In the genomic region with DNA sequence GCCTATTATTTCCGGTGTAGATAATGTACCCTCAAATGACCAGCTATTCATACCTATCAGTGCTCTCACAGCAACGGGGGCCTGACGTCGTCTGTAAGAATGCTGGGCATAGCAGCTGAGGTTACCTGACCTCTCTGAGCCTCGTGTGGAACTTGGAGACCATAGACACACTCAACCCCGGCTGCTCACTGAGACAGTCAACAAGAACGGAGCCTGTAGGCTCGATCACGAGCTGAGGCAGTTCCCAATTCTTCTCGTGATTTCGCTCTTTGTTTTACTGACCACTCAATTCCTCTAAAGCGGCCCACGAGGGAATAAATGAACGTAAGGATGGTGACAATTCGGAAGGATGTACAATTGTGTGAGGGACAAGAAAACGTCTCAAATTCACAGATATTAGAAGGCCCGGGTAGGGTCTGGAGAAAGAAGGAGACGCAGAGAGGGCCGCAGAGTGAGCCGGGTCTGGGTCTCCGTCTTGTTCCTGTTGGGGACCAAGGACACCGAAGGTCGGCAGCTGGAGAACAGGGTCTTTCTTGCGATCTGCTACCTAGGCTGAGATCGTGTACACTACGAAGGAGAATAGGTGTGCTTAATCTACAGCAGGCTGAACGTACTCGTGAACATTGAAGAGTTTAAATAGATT, we compare ENCODE assay signal across 8 mouse cellular contexts. TPM values are rescaled to one million over a fixed set of nuclear protein-coding genes. Genes with fewer than 3 reads are reported as not detected.
DNase-seq lines count a peak whose midpoint lies in the region; ATAC-seq and TF ChIP-seq lines count a peak whose summit lies in the region.

No protein-coding gene starts in this region.

- peak; percentile 68 for DNase-seq in cerebellum, adult 9-10 months
- no peak for DNase-seq in cerebellum, adult 11 months
- DNase-seq in gastrocnemius, adult 2 months, result peak; percentile 68
- DNase-seq in hindbrain, postnatal 0 days (ENCODE audit: low spot score), result peak; percentile 75
- peak; percentile 82 for DNase-seq in limb, embryonic 10.5 days (ENCODE audit: low spot score)
- DNase-seq in midbrain, embryonic 10.5 days (ENCODE audit: low spot score), result peak; percentile 84

- no peaks in the 10 kb centered on the region for H3K36me3 ChIP-seq in hindbrain, postnatal 0 days (ENCODE audit: insufficient read depth, low read length)
- H3K36me3 ChIP-seq in limb, embryonic 10.5 days, result no peaks in the 10 kb centered on the region
- no peaks in the 10 kb centered on the region for H3K36me3 ChIP-seq in midbrain, embryonic 10.5 days
- no peaks in the 10 kb centered on the region for H3K36me3 ChIP-seq in small intestine, adult 2 months (ENCODE audit: control insufficient read depth, insufficient read depth, low read length)

- H3K4me1 ChIP-seq in cortical plate, adult 2 months (ENCODE audit: control insufficient read depth, insufficient read depth, low read length), result no peaks in the 10 kb centered on the region
- peaks cover 6% of the 10 kb centered on the region for H3K4me1 ChIP-seq in hindbrain, postnatal 0 days (ENCODE audit: insufficient read depth, low read length)
- peaks cover 37% of the 10 kb centered on the region for H3K4me1 ChIP-seq in limb, embryonic 10.5 days
- peaks cover 56% of the 10 kb centered on the region for H3K4me1 ChIP-seq in midbrain, embryonic 10.5 days
- peaks cover 10% of the 10 kb centered on the region; the same call in 1 of the 2 replicates for H3K4me1 ChIP-seq in small intestine, adult 2 months (ENCODE audit: control insufficient read depth, insufficient read depth, insufficient read length, low read length)

- no peak for TF ChIP-seq CTCF in cortical plate, adult 2 months (IDR thresholded peaks at IDR 0.05; ENCODE audit: extremely low read depth, insufficient read depth, low read length)
- TF ChIP-seq CTCF in gastrocnemius, adult 2 months (IDR thresholded peaks at IDR 0.05), result no peak
- TF ChIP-seq CTCF in hindbrain, postnatal 0 days (IDR thresholded peaks at IDR 0.05; ENCODE audit: low read depth), result no peak
- no peak for TF ChIP-seq CTCF in small intestine, adult 2 months (IDR thresholded peaks at IDR 0.05; ENCODE audit: extremely low read depth, insufficient read length, insufficient replicate concordance, low read depth, low read length)

- peak overlapping the region; percentile 56 for H3K4me3 ChIP-seq in cortical plate, adult 2 months (ENCODE audit: insufficient read depth, low read length)
- H3K4me3 ChIP-seq in gastrocnemius, adult 2 months, result peak overlapping the region; percentile 87
- peak overlapping the region; percentile 46 for H3K4me3 ChIP-seq in hindbrain, postnatal 0 days (ENCODE audit: low read length)
- H3K4me3 ChIP-seq in limb, embryonic 10.5 days, result peak overlapping the region; percentile 74
- H3K4me3 ChIP-seq in midbrain, embryonic 10.5 days, result peak overlapping the region; percentile 61
- H3K4me3 ChIP-seq in small intestine, adult 2 months (ENCODE audit: low read depth, low read length), result peak overlapping the region; percentile 70

- no peaks in the 10 kb centered on the region for H3K9me3 ChIP-seq in hindbrain, postnatal 0 days (ENCODE audit: low read length)
- no peaks in the 10 kb centered on the region for H3K9me3 ChIP-seq in limb, embryonic 10.5 days (replicated peaks)
- H3K9me3 ChIP-seq in midbrain, embryonic 10.5 days (replicated peaks), result no peaks in the 10 kb centered on the region

- peak overlapping the region; percentile 67 for H3K9ac ChIP-seq in hindbrain, postnatal 0 days (replicated peaks; ENCODE audit: low read length)

- intact Hi-C loops in gastrocnemius, adult 2 months (cut with DNase I), result loop anchor here (2.0 kb wide), 1 partner anchor 16 kb away; a partner anchor contains a TSS

- TF ChIP-seq POLR2A in cortical plate, adult 2 months (IDR thresholded peaks at IDR 0.05; ENCODE audit: extremely low read depth, insufficient read depth, low read length), result 0 out of 2 replicates have a peak, but pooled peaks have one; percentile 33
- peak; percentile 25; the same call in 1 of the 2 replicates for TF ChIP-seq POLR2A in small intestine, adult 2 months (IDR thresholded peaks at IDR 0.05; ENCODE audit: low read depth, low read length)

- H3K27me3 ChIP-seq in hindbrain, postnatal 0 days (ENCODE audit: insufficient read depth, low read length), result no peaks in the 10 kb centered on the region
- peaks cover 12% of the 10 kb centered on the region for H3K27me3 ChIP-seq in limb, embryonic 10.5 days (ENCODE audit: low read depth, poor library complexity, severe bottlenecking)
- H3K27me3 ChIP-seq in midbrain, embryonic 10.5 days (ENCODE audit: low read depth, poor library complexity, severe bottlenecking), result peaks cover 12% of the 10 kb centered on the region; the same call in 1 of the 2 replicates
- H3K27me3 ChIP-seq in small intestine, adult 2 months (ENCODE audit: control insufficient read depth, insufficient read depth, low read length), result no peaks in the 10 kb centered on the region

- peak overlapping the region; percentile 66 for H3K27ac ChIP-seq in cortical plate, adult 2 months (ENCODE audit: insufficient read depth, low read length)
- H3K27ac ChIP-seq in gastrocnemius, adult 2 months, result peak overlapping the region; percentile 96
- peak overlapping the region; percentile 92 for H3K27ac ChIP-seq in hindbrain, postnatal 0 days
- peak overlapping the region; percentile 86 for H3K27ac ChIP-seq in limb, embryonic 10.5 days
- H3K27ac ChIP-seq in midbrain, embryonic 10.5 days (replicated peaks), result peak overlapping the region; percentile 87
- peak overlapping the region; percentile 86 for H3K27ac ChIP-seq in small intestine, adult 2 months (ENCODE audit: insufficient read depth, low read depth, low read length)

- under 1% methylated on average over 28 of the region's 28 CpGs for WGBS in hindbrain, postnatal 0 days
- WGBS in limb, embryonic 10.5 days, result under 1% methylated on average over 28 of the region's 28 CpGs
- under 1% methylated on average over 28 of the region's 28 CpGs for WGBS in midbrain, embryonic 10.5 days
- WGBS in small intestine, adult 2 months, result under 1% methylated on average over 28 of the region's 28 CpGs

- peak overlapping the region; percentile 83 for H3K4me2 ChIP-seq in hindbrain, postnatal 0 days (ENCODE audit: low read depth, low read length)

- peak; percentile 55 for ATAC-seq in hindbrain, postnatal 0 days

RNA-seq across cellular contexts. Expression of a gene that starts 15.0 kb away (rescaled TPM):
- polyA plus RNA-seq in cortical plate, adult 2 months (2012; rRNA removed), result 769 and 804 TPM in 2 replicates
- 1,000 to 10,000 TPM; 1,479 to 2,293 TPM for total RNA-seq in gastrocnemius, adult 2 months (2021)
- 911 and 1,042 TPM in 2 replicates for total RNA-seq in hindbrain, postnatal 0 days (2014; rRNA removed)
- polyA plus RNA-seq in hindbrain, postnatal 0 days (2015; fragmentation: Nextera tagmentation; extraction: Ambion mirVana), result 1,155 and 1,219 TPM in 2 replicates
- 856 and 992 TPM in 2 replicates for polyA plus RNA-seq in limb, embryonic 10.5 days (2016; fragmentation: Nextera tagmentation; extraction: Ambion mirVana)
- 957 and 1,129 TPM in 2 replicates for polyA plus RNA-seq in midbrain, embryonic 10.5 days (2016; fragmentation: Nextera tagmentation; extraction: Ambion mirVana)
- polyA plus RNA-seq in small intestine, adult 2 months (2012; rRNA removed), result 327 and 848 TPM in 2 replicates

RNA-seq across cellular contexts. Expression of a gene that starts 15.9 kb away (rescaled TPM):
- polyA plus RNA-seq in cortical plate, adult 2 months (2012; rRNA removed), result 0.21 and 0.36 TPM in 2 replicates
- total RNA-seq in gastrocnemius, adult 2 months (2021), result not detected
- 1.3 TPM in 1 of 2 replicates, not detected in the other for total RNA-seq in hindbrain, postnatal 0 days (2014; rRNA removed)
- 0.48 and 0.66 TPM in 2 replicates for polyA plus RNA-seq in hindbrain, postnatal 0 days (2015; fragmentation: Nextera tagmentation; extraction: Ambion mirVana)
- 0.44 and 0.54 TPM in 2 replicates for polyA plus RNA-seq in limb, embryonic 10.5 days (2016; fragmentation: Nextera tagmentation; extraction: Ambion mirVana)
- 0.56 and 0.57 TPM in 2 replicates for polyA plus RNA-seq in midbrain, embryonic 10.5 days (2016; fragmentation: Nextera tagmentation; extraction: Ambion mirVana)
- 0.08 and 0.15 TPM in 2 replicates for polyA plus RNA-seq in small intestine, adult 2 months (2012; rRNA removed)

RNA-seq across cellular contexts. Expression of a gene that starts 28.9 kb away (rescaled TPM):
- 16.2 and 16.9 TPM in 2 replicates for polyA plus RNA-seq in cortical plate, adult 2 months (2012; rRNA removed)
- 1 to 10 TPM; 4.3 to 4.4 TPM for total RNA-seq in gastrocnemius, adult 2 months (2021)
- total RNA-seq in hindbrain, postnatal 0 days (2014; rRNA removed), result 15.8 and 27.5 TPM in 2 replicates
- polyA plus RNA-seq in hindbrain, postnatal 0 days (2015; fragmentation: Nextera tagmentation; extraction: Ambion mirVana), result 8.0 and 9.8 TPM in 2 replicates
- 23.5 and 25.5 TPM in 2 replicates for polyA plus RNA-seq in limb, embryonic 10.5 days (2016; fragmentation: Nextera tagmentation; extraction: Ambion mirVana)
- 17.4 and 21.2 TPM in 2 replicates for polyA plus RNA-seq in midbrain, embryonic 10.5 days (2016; fragmentation: Nextera tagmentation; extraction: Ambion mirVana)
- polyA plus RNA-seq in small intestine, adult 2 months (2012; rRNA removed), result 10.1 and 13.2 TPM in 2 replicates

RNA-seq across cellular contexts. Expression of a gene that starts 36.3 kb away (rescaled TPM):
- 34.8 and 36.3 TPM in 2 replicates for polyA plus RNA-seq in cortical plate, adult 2 months (2012; rRNA removed)
- total RNA-seq in gastrocnemius, adult 2 months (2021), result 1 to 10 TPM; 2.5 to 3.9 TPM
- 89.3 and 91.2 TPM in 2 replicates for total RNA-seq in hindbrain, postnatal 0 days (2014; rRNA removed)
- 41.7 and 44.2 TPM in 2 replicates for polyA plus RNA-seq in hindbrain, postnatal 0 days (2015; fragmentation: Nextera tagmentation; extraction: Ambion mirVana)
- 52.1 and 59.0 TPM in 2 replicates for polyA plus RNA-seq in limb, embryonic 10.5 days (2016; fragmentation: Nextera tagmentation; extraction: Ambion mirVana)
- polyA plus RNA-seq in midbrain, embryonic 10.5 days (2016; fragmentation: Nextera tagmentation; extraction: Ambion mirVana), result 49.2 and 54.7 TPM in 2 replicates
- 28.5 and 33.5 TPM in 2 replicates for polyA plus RNA-seq in small intestine, adult 2 months (2012; rRNA removed)
